Mouse (Mus musculus) hematopoietic stem cell, adult 5-6 weeks (primary cell): ENCODE data around the gene Gm884. TPM values are rescaled to one million over a fixed set of nuclear protein-coding genes. Genes with fewer than 3 reads are reported as not detected.
"Not testable (repeated sequence)": the region's sequence is repeated elsewhere in the genome, so short reads cannot be mapped to it uniquely, and the experiment has no call there.

Experiments used
- ATAC-seq, 2 experiments: fragments of 125-278 bp in 1 of 2; replicated peaks in 1 of 2; 2 replicates each; pipeline ENCODE4 v1.8.0; 2016 to 2017; ENCODE audit warnings: inconsistent platforms in 2 of 2, mild to moderate bottlenecking in 2 of 2, moderate number of reproducible peaks in 2 of 2, low read depth in 1 of 2, moderate TSS enrichment in 1 of 2; ENCODE audit not compliant: low FRiP score in 2 of 2, poor library complexity in 2 of 2, severe bottlenecking in 2 of 2, insufficient read depth in 1 of 2, low TSS enrichment in 1 of 2
- total RNA-seq: library from RNA; stranded (forward); fragments of 172-1452, 232-1000 nt; gene quantifications from 2 replicates; pipeline ENCODE4 v1.2.3, GENCODE M21; 2017

The Gm884 gene
- total RNA-seq, 1 experiment from 2014 or later = not detected

GRCm38 (mm10) chr11:103643211-103643610, 22.3 kb upstream of the Gm884 start:
- no peak for ATAC-seq

GRCm38 (mm10) chr11:103639407-103639946, 18.5 kb upstream of the Gm884 start:
- ATAC-seq = peak; percentile 45 to 64; a peak in 3 of 4 replicates

GRCm38 (mm10) chr11:103638790-103639189, 17.9 kb upstream of the Gm884 start, which contains the start of gene Lyzl6:
Gene Lyzl6 (minus strand): TSS chr11:103638890.
- no peak for ATAC-seq

- ATAC-seq = no peak
Measured at GRCm38 (mm10) chr11:103636261-103636660, 15.3 kb upstream of the Gm884 start.

- no peak for ATAC-seq
Measured at GRCm38 (mm10) chr11:103635481-103635880, 14.5 kb upstream of the Gm884 start.

- ATAC-seq = no peak
Measured at GRCm38 (mm10) chr11:103634806-103635205, 13.9 kb upstream of the Gm884 start.

- ATAC-seq = no peak
Measured at GRCm38 (mm10) chr11:103627453-103627852, 6.5 kb upstream of the Gm884 start.

GRCm38 (mm10) chr11:103610772-103611171, 10.2 kb downstream of the Gm884 start:
- ATAC-seq = no peak

- peak in 1 of 2 experiments; percentile 46; a peak in 1 of 4 replicates for ATAC-seq
Measured at GRCm38 (mm10) chr11:103606611-103607010, 14.3 kb downstream of the Gm884 start.

- ATAC-seq = no peak
Measured at GRCm38 (mm10) chr11:103578339-103578738, 42.6 kb downstream of the Gm884 start.

GRCm38 (mm10) chr11:103556021-103556420, 64.9 kb downstream of the Gm884 start:
- no peak for ATAC-seq

GRCm38 (mm10) chr11:103534973-103535372, 86.0 kb downstream of the Gm884 start:
- not testable (repeated sequence) for ATAC-seq

GRCm38 (mm10) chr11:103512111-103512510, 108.8 kb downstream of the Gm884 start:
- ATAC-seq = no peak

GRCm38 (mm10) chr11:103504497-103504896, 116.4 kb downstream of the Gm884 start, which contains the start of gene Lrrc37a:
Gene Lrrc37a (minus strand): TSS chr11:103504597.
- ATAC-seq = no peak

Other genes with a start within 250 kb of the Gm884 start
- 4.0 and 5.1 TPM in 2 replicates for gene Plekhm1, start 208.5 kb downstream of the Gm884 start, total RNA-seq
- not detected in 2 replicates for gene Lrrc37a, start 116.5 kb downstream of the Gm884 start, total RNA-seq
- gene Lyzl6, start 17.8 kb upstream of the Gm884 start, total RNA-seq = not detected in 2 replicates
- not detected in 2 replicates for gene Rprml, start 28.4 kb upstream of the Gm884 start, total RNA-seq
- 44.7 and 55.5 TPM in 2 replicates for gene Gosr2, start 76.8 kb upstream of the Gm884 start, total RNA-seq
- not detected in 2 replicates for gene Wnt9b, start 128.7 kb upstream of the Gm884 start, total RNA-seq
- not detected in 2 replicates for gene Wnt3, start 153.0 kb upstream of the Gm884 start, total RNA-seq